Mouse (Mus musculus) lung, postnatal 0 days (tissue): ENCODE data around the gene Dennd1a.

Experiments used
- CTCF ChIP-seq: IDR thresholded peaks from 2 replicates; pipeline ENCODE4 v1.5.1; 2016; ENCODE audit warnings: antibody characterized with exemption, mild to moderate bottlenecking
- EP300 ChIP-seq: IDR thresholded peaks from 2 replicates; pipeline ENCODE4 v1.6.1; 2016; ENCODE audit warnings: antibody characterized with exemption, mild to moderate bottlenecking, control low read depth

DNA sequence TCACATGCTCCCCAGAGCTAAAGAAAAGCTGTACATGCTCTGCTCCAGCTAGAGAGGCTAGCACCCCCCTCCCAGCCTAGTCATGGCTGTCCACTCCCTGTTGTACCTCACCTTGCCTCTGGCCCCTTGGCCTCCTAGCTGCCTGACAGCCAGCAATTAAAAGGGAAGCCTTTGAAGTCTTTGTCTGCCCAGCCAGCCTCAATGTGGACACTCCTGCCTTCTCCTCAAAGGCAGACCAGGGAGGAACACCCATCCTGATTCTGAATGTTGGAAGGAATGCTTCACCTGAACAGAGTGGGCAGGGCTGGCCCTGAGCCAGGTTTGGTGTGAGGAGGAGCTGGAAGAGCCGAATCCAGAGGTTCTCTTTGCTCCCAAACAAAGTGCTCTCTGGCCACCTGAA lies 39.5 kb upstream of the Dennd1a start:
- no peak for TF ChIP-seq CTCF
- no peak for TF ChIP-seq EP300
